Mouse (Mus musculus) embryonic facial prominence, embryonic 13.5 days (tissue): Measurements from ENCODE around the gene Mpp2. TPM values are rescaled to one million over a fixed set of nuclear protein-coding genes. Genes with fewer than 3 reads are reported as not detected.

ENCODE experiments used
- ATAC-seq: fragments of 200-750 bp; cut with Nextera tagmentation; 2 replicates; pipeline ENCODE4 v1.8.0; 2017; ENCODE audit warnings: low read depth; ENCODE audit not compliant: insufficient number of reproducible peaks, insufficient read depth, low FRiP score, low TSS enrichment
- H3K27ac ChIP-seq: fragments of 300-500 bp; sonication (generic); 2 replicates; pipeline ENCODE4 v1.5.1; 2015; ENCODE audit warnings: moderate library complexity, mild to moderate bottlenecking, inconsistent platforms
- H3K27me3 ChIP-seq: fragments of 300-500 bp; sonication (generic); 2 replicates; pipeline ENCODE4 v1.6.1; 2015; ENCODE audit warnings: mild to moderate bottlenecking, inconsistent platforms
- H3K36me3 ChIP-seq: fragments of 300-500 bp; sonication (generic); 2 replicates; pipeline ENCODE4 v1.6.1; 2015; ENCODE audit warnings: mild to moderate bottlenecking, inconsistent platforms
- H3K4me1 ChIP-seq: fragments of 300-500 bp; sonication (generic); 2 replicates; pipeline ENCODE4 v1.6.1; 2015; ENCODE audit warnings: inconsistent platforms
- H3K4me2 ChIP-seq: fragments of 300-500 bp; sonication (generic); 2 replicates; pipeline ENCODE4 v1.6.1; 2015; ENCODE audit warnings: moderate library complexity, mild to moderate bottlenecking, inconsistent platforms
- H3K4me3 ChIP-seq: fragments of 300-500 bp; sonication (generic); 2 replicates; pipeline ENCODE4 v1.5.1; 2015; ENCODE audit warnings: mild to moderate bottlenecking, inconsistent platforms
- H3K9ac ChIP-seq: fragments of 300-500 bp; sonication (generic); 2 replicates; pipeline ENCODE4 v1.6.1; 2015; ENCODE audit warnings: mild to moderate bottlenecking, inconsistent platforms
- H3K9me3 ChIP-seq: fragments of 300-500 bp; sonication (generic); 2 replicates; pipeline ENCODE4 v1.6.1; 2016; ENCODE audit warnings: inconsistent platforms
- WGBS: fragments of 180-500 bp; shearing (Covaris S2); methylation state at CpG from one replicate; pipeline ENCODE4 v1.1.7; 2015; ENCODE audit warnings: mixed read lengths; 5-methylcytosine and 5-hydroxymethylcytosine counted together
- polyA plus RNA-seq: library from polyadenylated mRNA; unstranded; fragments of >200 nt; fragmentation: Nextera tagmentation; extraction: Ambion mirVana; gene quantifications from 2 replicates; pipeline ENCODE4 v1.2.1, GENCODE M21; 2015

Gene Mpp2
- polyA plus RNA-seq, 1 experiment from 2014 or later = 10.3 TPM

DNA sequence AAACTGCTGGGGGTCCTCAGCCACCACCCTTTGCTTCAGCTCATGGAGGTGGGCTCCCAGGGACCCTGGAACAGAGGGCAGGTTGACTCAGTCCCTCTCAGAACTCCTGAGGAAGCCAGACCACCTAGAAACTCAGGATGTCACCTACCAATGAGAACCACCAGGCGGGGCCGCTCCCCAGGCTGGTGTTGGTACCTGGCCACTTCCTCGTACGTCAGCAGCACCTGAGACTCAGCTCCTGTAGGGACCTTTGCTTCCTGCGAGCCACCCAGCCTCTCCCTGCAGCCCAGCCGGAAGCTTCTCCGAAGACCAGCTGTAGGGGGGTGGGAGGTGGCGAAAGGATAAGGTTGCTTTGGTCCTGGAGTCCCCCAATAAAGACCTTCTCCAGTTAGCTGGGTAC, 79.9 kb downstream of the Mpp2 start:
- H3K27ac ChIP-seq = no peak overlapping the region
- no peak for ATAC-seq
- no peak overlapping the region for H3K4me2 ChIP-seq
- H3K4me1 ChIP-seq = no peaks in the 10 kb centered on the region
- no peak overlapping the region for H3K4me3 ChIP-seq
- 90% methylated on average over 8 of the region's 8 CpGs for WGBS
- peaks cover 16% of the 10 kb centered on the region for H3K36me3 ChIP-seq
- no peaks in the 10 kb centered on the region for H3K9me3 ChIP-seq
- no peaks in the 10 kb centered on the region for H3K27me3 ChIP-seq
- H3K9ac ChIP-seq = no peak overlapping the region

Other genes with a start within 250 kb of the Mpp2 start
- 4.3 and 6.3 TPM in 2 replicates for gene Meox1, start 194.1 kb downstream of the Mpp2 start, polyA plus RNA-seq
- 0.41 and 0.42 TPM in 2 replicates for gene Sost, start 121.5 kb downstream of the Mpp2 start, polyA plus RNA-seq
- gene Cfap97d1, start 104.2 kb downstream of the Mpp2 start, polyA plus RNA-seq = not detected in 2 replicates
- 12.1 and 14.0 TPM in 2 replicates for gene Dusp3, start 101.5 kb downstream of the Mpp2 start, polyA plus RNA-seq
- gene Mpp3, start 60.1 kb downstream of the Mpp2 start, polyA plus RNA-seq = 4.3 and 4.9 TPM in 2 replicates
- 0.45 and 0.66 TPM in 2 replicates for gene Cd300lg, start 47.0 kb downstream of the Mpp2 start, polyA plus RNA-seq
- not detected in 2 replicates for gene Ppy, start 12.8 kb upstream of the Mpp2 start, polyA plus RNA-seq
- gene Pyy, start 19.3 kb upstream of the Mpp2 start, polyA plus RNA-seq = not detected in 2 replicates
- 0.32 TPM in 1 of 2 replicates, not detected in the other for gene Nags, start 57.0 kb upstream of the Mpp2 start, polyA plus RNA-seq
- 45.4 and 45.5 TPM in 2 replicates for gene Tmem101, start 67.9 kb upstream of the Mpp2 start, polyA plus RNA-seq
- 125 and 159 TPM in 2 replicates for gene Lsm12, start 96.8 kb upstream of the Mpp2 start, polyA plus RNA-seq
- 27.6 and 28.3 TPM in 2 replicates for gene G6pc3, start 101.1 kb upstream of the Mpp2 start, polyA plus RNA-seq
- 80.5 and 84.4 TPM in 2 replicates for gene Hdac5, start 141.7 kb upstream of the Mpp2 start, polyA plus RNA-seq
- gene BC030867, start 160.4 kb upstream of the Mpp2 start, polyA plus RNA-seq = 18.3 and 19.7 TPM in 2 replicates
- 0.11 and 0.18 TPM in 2 replicates for gene Asb16, start 180.2 kb upstream of the Mpp2 start, polyA plus RNA-seq
- gene Tmub2, start 196.4 kb upstream of the Mpp2 start, polyA plus RNA-seq = 51.8 and 54.8 TPM in 2 replicates
- 21.6 and 23.8 TPM in 2 replicates for gene Atxn7l3, start 208.1 kb upstream of the Mpp2 start, polyA plus RNA-seq
- 88.5 and 93.6 TPM in 2 replicates for gene Ubtf, start 231.2 kb upstream of the Mpp2 start, polyA plus RNA-seq